Mouse (Mus musculus): ENCODE measurements at regions not wholly inside any gene's neighbourhood (a gene's known extent, or its start where the extent isn't known, plus 50 kb on each side); places are given as distances from the start of the nearest gene placed in this dataset.

DNA sequence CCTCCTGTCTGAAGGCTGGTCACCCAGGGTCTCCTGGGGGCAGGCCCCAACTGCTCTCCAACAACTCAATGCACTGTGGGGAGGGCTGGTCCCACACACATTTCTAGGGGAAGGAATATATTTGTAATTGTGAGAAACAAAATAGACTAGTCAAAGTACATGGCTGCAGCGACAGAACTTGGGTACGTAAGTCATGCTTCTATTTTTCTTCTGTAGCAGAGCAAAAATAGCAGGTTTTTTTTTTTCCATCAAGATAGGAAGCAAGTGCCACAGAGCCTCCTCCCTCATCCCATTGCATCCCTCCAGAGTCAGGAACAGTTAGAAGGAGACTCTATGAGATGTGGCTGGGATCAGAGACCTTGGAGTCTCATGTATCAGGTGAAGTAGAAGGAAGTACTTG lies 124.9 kb upstream of the Tnr start:
- no peak overlapping the region for H3K4me3 ChIP-seq (replicated peaks; ENCODE audit: low read length)
- H3K4me1 ChIP-seq (replicated peaks; ENCODE audit: low read depth, low read length), result no peaks in the 10 kb centered on the region; the same call in 1 of the 2 replicates
- peaks cover 5% of the 10 kb centered on the region for H3K27me3 ChIP-seq (ENCODE audit: insufficient read depth, low read length)
- H3K36me3 ChIP-seq (ENCODE audit: insufficient read depth, low read length), result no peaks in the 10 kb centered on the region
- peaks cover 7% of the 10 kb centered on the region for H3K9me3 ChIP-seq (ENCODE audit: low read length)
- TF ChIP-seq POU5F1 (IDR thresholded peaks at IDR 0.05; ENCODE audit: borderline replicate concordance, low read length) (no peak), NANOG (IDR thresholded peaks at IDR 0.05; ENCODE audit: borderline replicate concordance, low read length) (no peak), CTCF (conservative IDR thresholded peaks at IDR 0.05; ENCODE audit: low read length) (no peak)

DNA sequence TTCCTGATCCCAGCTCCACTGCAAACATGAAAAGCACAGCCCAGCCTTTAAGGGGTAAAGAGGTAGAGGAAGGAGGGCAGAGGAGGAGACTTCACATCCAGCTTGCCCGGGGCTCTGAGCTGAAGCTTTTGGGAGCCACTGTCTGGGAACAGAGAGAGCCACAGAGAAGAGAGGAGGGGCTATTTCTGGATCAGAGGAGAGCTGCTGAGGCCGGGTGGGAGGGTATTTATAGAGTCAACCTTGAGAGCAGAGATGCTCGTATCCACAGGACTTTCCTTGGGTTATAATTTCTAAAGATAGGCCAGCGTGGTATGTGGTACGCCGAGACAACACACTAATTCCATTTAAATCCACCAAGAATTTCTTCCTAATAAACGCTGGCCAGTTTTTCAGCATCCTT lies 117.3 kb upstream of the Tnr start:
- H3K4me1 ChIP-seq (replicated peaks; ENCODE audit: low read depth, low read length), result no peaks in the 10 kb centered on the region
- H3K27me3 ChIP-seq (ENCODE audit: insufficient read depth, low read length), result peaks cover 9% of the 10 kb centered on the region
- H3K9me3 ChIP-seq (ENCODE audit: low read length), result peaks cover 8% of the 10 kb centered on the region
- TF ChIP-seq NANOG (IDR thresholded peaks at IDR 0.05; ENCODE audit: borderline replicate concordance, low read length) (no peak), CTCF (conservative IDR thresholded peaks at IDR 0.05; ENCODE audit: low read length) (no peak), POU5F1 (IDR thresholded peaks at IDR 0.05; ENCODE audit: borderline replicate concordance, low read length) (no peak)
- H3K4me3 ChIP-seq (replicated peaks; ENCODE audit: low read length), result no peak overlapping the region
- H3K36me3 ChIP-seq (ENCODE audit: insufficient read depth, low read length), result no peaks in the 10 kb centered on the region

DNA sequence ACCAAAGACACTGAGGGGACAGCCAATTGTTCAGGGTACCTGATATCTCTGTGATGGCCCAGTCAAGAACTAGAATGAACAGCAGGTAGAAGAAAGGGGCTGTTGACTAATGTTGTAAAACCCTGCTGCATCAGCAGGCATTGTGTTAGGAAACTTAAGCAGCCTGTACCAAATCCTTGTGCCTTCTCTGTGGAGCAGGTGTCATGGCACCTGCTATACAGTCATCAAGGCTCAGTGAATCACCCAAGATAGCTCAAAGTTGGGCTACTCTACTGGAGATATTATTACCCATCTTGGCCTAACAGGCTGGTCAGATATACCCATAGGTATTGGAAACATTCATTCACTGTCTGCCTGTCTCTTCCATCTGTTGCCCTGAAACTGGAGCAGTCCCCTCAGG lies 116.8 kb upstream of the Tnr start:
- Histone ChIP-seq H3K4me3 (replicated peaks; ENCODE audit: low read length) (no peak overlapping the region), H3K36me3 (ENCODE audit: insufficient read depth, low read length) (no peaks in the 10 kb centered on the region), H3K27me3 (ENCODE audit: insufficient read depth, low read length) (peaks cover 9% of the 10 kb centered on the region), H3K4me1 (replicated peaks; ENCODE audit: low read depth, low read length) (no peaks in the 10 kb centered on the region), H3K9me3 (ENCODE audit: low read length) (peaks cover 8% of the 10 kb centered on the region)
- TF ChIP-seq NANOG (IDR thresholded peaks at IDR 0.05; ENCODE audit: borderline replicate concordance, low read length) (no peak), CTCF (conservative IDR thresholded peaks at IDR 0.05; ENCODE audit: low read length) (no peak), POU5F1 (IDR thresholded peaks at IDR 0.05; ENCODE audit: borderline replicate concordance, low read length) (no peak)

DNA sequence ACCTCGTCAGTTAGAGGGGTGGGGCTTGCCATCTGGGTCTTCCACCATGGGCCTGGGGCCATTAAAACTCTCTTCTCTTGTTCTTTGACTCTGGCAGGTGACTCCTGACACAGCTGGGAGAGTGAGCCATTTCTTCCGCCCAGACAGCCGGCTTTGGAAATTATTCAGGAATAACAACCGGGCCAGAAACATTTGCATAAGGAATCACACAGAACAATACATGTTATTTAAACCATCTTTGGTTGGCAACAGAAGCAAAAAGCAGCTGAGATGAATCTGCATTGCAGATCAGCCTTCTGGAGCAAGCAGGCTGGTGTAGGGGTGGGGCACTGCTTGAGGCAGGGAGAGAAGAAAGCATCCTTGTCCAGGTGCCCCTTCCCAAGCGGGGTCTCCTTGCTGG lies 110.2 kb upstream of the Tnr start:
- no peaks in the 10 kb centered on the region for H3K36me3 ChIP-seq (ENCODE audit: insufficient read depth, low read length)
- TF ChIP-seq NANOG (IDR thresholded peaks at IDR 0.05; ENCODE audit: borderline replicate concordance, low read length) (no peak), POU5F1 (IDR thresholded peaks at IDR 0.05; ENCODE audit: borderline replicate concordance, low read length) (no peak), CTCF (conservative IDR thresholded peaks at IDR 0.05; ENCODE audit: low read length) (no peak)
- no peaks in the 10 kb centered on the region for H3K9me3 ChIP-seq (ENCODE audit: low read length)
- H3K4me3 ChIP-seq (replicated peaks; ENCODE audit: low read length), result no peak overlapping the region
- peaks cover 9% of the 10 kb centered on the region; the same call in 1 of the 2 replicates for H3K27me3 ChIP-seq (ENCODE audit: insufficient read depth, low read length)
- peaks cover 6% of the 10 kb centered on the region for H3K4me1 ChIP-seq (replicated peaks; ENCODE audit: low read depth, low read length)

DNA sequence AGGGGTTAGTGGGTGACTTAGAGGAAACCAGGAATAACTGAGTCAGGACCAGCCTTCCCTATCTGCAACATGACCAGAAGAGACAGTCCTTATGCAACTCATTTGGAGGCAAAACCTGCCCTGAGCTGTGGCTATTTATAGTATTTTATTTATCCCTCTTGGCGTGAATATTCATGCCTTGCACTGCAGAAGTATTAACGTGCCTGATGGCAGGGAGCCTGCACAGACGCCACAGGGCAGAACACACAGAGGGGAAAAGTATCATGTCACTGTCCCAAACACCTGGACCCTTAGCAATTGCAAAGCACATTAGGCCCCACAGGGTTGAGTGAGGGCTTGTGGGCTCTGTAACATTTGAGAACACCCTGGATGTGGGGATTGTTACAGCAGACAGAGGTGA lies 107.9 kb upstream of the Tnr start:
- H3K36me3 ChIP-seq (ENCODE audit: insufficient read depth, low read length), result no peaks in the 10 kb centered on the region
- no peak for TF ChIP-seq POU5F1 (IDR thresholded peaks at IDR 0.05; ENCODE audit: borderline replicate concordance, low read length)
- TF ChIP-seq NANOG (IDR thresholded peaks at IDR 0.05; ENCODE audit: borderline replicate concordance, low read length), result no peak
- TF ChIP-seq CTCF (conservative IDR thresholded peaks at IDR 0.05; ENCODE audit: low read length), result no peak
- peaks cover 2% of the 10 kb centered on the region; the same call in 1 of the 2 replicates for H3K27me3 ChIP-seq (ENCODE audit: insufficient read depth, low read length)
- H3K4me1 ChIP-seq (replicated peaks; ENCODE audit: low read depth, low read length), result peaks cover 20% of the 10 kb centered on the region
- no peak overlapping the region for H3K4me3 ChIP-seq (replicated peaks; ENCODE audit: low read length)
- no peaks in the 10 kb centered on the region for H3K9me3 ChIP-seq (ENCODE audit: low read length)

DNA sequence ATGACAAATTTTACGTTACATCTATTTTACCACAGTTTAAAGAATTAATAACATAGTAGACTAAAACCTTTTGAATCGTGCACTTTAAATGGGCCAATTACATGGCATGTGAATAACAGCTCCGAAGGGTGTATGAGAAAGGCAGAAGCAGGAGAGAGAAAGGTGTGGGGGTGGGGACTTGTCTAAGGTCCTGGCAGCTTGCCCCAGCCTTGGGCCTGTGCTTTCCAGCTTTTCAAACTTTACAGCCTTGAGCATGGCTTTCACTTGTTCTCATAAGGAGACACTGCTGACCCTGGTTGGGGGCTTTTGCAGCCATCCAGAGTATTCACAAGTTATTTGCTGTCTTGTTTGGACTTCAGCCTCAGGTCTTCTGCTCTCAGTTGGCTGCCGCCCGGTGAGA lies 106.4 kb upstream of the Tnr start:
- peaks cover 20% of the 10 kb centered on the region for H3K4me1 ChIP-seq (replicated peaks; ENCODE audit: low read depth, low read length)
- no peak overlapping the region for H3K4me3 ChIP-seq (replicated peaks; ENCODE audit: low read length)
- TF ChIP-seq POU5F1 (IDR thresholded peaks at IDR 0.05; ENCODE audit: borderline replicate concordance, low read length), result no peak
- no peak for TF ChIP-seq NANOG (IDR thresholded peaks at IDR 0.05; ENCODE audit: borderline replicate concordance, low read length)
- TF ChIP-seq CTCF (conservative IDR thresholded peaks at IDR 0.05; ENCODE audit: low read length), result no peak
- no peaks in the 10 kb centered on the region for H3K36me3 ChIP-seq (ENCODE audit: insufficient read depth, low read length)
- H3K27me3 ChIP-seq (ENCODE audit: insufficient read depth, low read length), result no peaks in the 10 kb centered on the region
- no peaks in the 10 kb centered on the region for H3K9me3 ChIP-seq (ENCODE audit: low read length)

DNA sequence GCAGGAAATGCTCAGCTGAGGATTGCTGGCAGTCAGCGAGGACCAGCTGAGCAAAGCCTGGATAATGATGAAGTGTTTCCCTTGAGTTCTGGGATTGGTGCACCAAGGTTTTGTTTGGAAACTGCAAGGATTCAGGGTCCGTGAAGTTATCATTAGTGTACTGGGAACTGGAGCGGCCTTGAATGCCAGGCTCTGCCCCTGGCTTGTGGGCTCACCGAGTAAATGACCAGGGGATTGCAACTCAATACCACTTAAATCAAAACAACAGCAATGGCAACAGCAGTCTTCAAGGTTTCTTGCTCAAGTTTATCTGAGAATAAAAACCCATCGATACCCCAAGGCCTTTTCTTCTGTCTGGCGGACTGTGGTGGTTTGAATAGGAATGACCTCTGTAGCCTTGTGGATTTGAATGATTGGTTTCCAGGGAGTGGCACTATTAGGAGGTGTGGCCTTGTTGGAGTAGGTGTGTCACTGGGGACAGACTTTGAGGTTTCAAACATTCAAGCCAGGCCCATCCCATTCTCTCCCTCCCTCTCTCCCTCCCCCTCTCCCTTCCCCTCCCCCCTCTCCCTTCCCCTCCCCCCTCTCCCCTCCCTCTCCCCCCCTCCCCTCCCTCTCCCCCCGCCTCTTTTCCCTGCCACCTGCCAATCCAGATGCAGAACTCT lies 104.1 kb upstream of the Tnr start:
- Histone ChIP-seq H3K27me3 (ENCODE audit: insufficient read depth, low read length) (no peaks in the 10 kb centered on the region), H3K36me3 (ENCODE audit: insufficient read depth, low read length) (no peaks in the 10 kb centered on the region), H3K4me3 (replicated peaks; ENCODE audit: low read length) (0 out of 2 replicates have a peak overlapping the region, but pooled peaks have one; percentile 3), H3K9me3 (ENCODE audit: low read length) (no peaks in the 10 kb centered on the region), H3K4me1 (replicated peaks; ENCODE audit: low read depth, low read length) (peaks cover 18% of the 10 kb centered on the region)
- TF ChIP-seq NANOG (IDR thresholded peaks at IDR 0.05; ENCODE audit: borderline replicate concordance, low read length) (no peak), CTCF (conservative IDR thresholded peaks at IDR 0.05; ENCODE audit: low read length) (no peak), POU5F1 (IDR thresholded peaks at IDR 0.05; ENCODE audit: borderline replicate concordance, low read length) (no peak)

DNA sequence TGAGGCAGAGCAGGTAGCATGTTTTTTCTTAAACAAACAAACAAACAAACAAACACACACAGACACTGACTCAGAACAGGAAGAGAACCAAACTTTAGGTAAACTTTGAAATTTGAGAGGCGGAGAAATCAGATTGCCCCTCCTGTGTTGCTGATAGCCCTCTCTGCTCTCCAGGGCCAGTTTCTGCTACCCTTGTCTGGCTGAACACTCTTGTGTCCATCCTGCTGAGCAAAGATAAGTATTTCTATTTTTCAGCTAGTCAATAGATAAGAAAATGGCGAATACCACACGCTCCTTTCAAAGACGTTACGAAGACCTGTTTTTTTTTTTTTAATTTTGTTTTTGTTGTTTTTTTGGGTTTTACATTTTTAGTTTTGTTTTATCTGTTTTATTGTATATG lies 103.4 kb upstream of the Tnr start:
- no peaks in the 10 kb centered on the region for H3K27me3 ChIP-seq (ENCODE audit: insufficient read depth, low read length)
- peaks cover 18% of the 10 kb centered on the region for H3K4me1 ChIP-seq (replicated peaks; ENCODE audit: low read depth, low read length)
- no peaks in the 10 kb centered on the region for H3K36me3 ChIP-seq (ENCODE audit: insufficient read depth, low read length)
- H3K9me3 ChIP-seq (ENCODE audit: low read length), result no peaks in the 10 kb centered on the region
- no peak overlapping the region for H3K4me3 ChIP-seq (replicated peaks; ENCODE audit: low read length)
- no peak for TF ChIP-seq NANOG (IDR thresholded peaks at IDR 0.05; ENCODE audit: borderline replicate concordance, low read length)

DNA sequence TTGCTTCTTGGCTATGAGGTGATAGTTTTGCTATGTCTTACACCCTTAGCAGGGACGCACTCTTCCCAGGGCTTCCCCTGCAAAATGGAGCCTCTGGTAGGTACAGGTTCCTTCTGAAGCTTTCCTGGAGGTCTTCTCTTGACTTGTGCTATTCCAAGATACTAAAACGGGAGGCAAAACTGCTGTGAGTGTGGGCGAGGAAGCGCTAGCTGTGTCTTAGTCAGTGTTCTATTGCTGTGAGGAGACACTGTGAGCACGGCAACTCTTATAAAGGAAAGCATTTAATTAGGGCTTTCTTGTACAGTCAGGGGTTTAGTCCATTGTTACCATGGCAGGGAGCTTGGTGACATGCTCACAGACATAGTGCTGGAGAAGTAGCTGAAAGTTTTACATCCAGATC lies 99.9 kb upstream of the Tnr start:
- no peak overlapping the region for H3K4me3 ChIP-seq (replicated peaks; ENCODE audit: low read length)
- TF ChIP-seq POU5F1 (IDR thresholded peaks at IDR 0.05; ENCODE audit: borderline replicate concordance, low read length), result no peak
- TF ChIP-seq NANOG (IDR thresholded peaks at IDR 0.05; ENCODE audit: borderline replicate concordance, low read length), result no peak
- no peak for TF ChIP-seq CTCF (conservative IDR thresholded peaks at IDR 0.05; ENCODE audit: low read length)
- no peaks in the 10 kb centered on the region for H3K9me3 ChIP-seq (ENCODE audit: low read length)
- H3K27me3 ChIP-seq (ENCODE audit: insufficient read depth, low read length), result no peaks in the 10 kb centered on the region
- peaks cover 23% of the 10 kb centered on the region for H3K4me1 ChIP-seq (replicated peaks; ENCODE audit: low read depth, low read length)
- H3K36me3 ChIP-seq (ENCODE audit: insufficient read depth, low read length), result no peaks in the 10 kb centered on the region

All from E14TG2a.4 (cell line).